Mouse (Mus musculus) MEL (cell line): ENCODE results near the gene Axl. TPM values are rescaled to one million over a fixed set of nuclear protein-coding genes. Genes with fewer than 3 reads are reported as not detected.

Experiments
- DNase-seq: peaks from one replicate; pipeline ENCODE4 v3.0.0; 2011; ENCODE audit warnings: low read depth, low spot score
- H3K27ac ChIP-seq: 2 replicates; pipeline ENCODE4 v1.5.1; 2012; ENCODE audit warnings: low read depth, mild to moderate bottlenecking, control low read depth, low read length, moderate library complexity; ENCODE audit not compliant: control insufficient read depth
- H3K27me3 ChIP-seq, 2 experiments: fragments of 150-350 bp in 1 of 2; sonication (generic) in 1 of 2; 2 replicates each; pipeline ENCODE4 v1.6.1; 2012; ENCODE audit warnings: low read length in 2 of 2, mild to moderate bottlenecking in 2 of 2, improper control_type of control experiment in 1 of 2, moderate library complexity in 1 of 2; ENCODE audit not compliant: insufficient read depth in 2 of 2, control insufficient read depth in 1 of 2
- H3K36me3 ChIP-seq, 2 experiments: 2 replicates each; pipeline ENCODE4 v1.6.1; 2012 to 2014; ENCODE audit warnings: low read length in 2 of 2, improper control_type of control experiment in 1 of 2, inconsistent platforms in 1 of 2, mild to moderate bottlenecking in 1 of 2; ENCODE audit not compliant: insufficient read depth in 2 of 2, control insufficient read depth in 1 of 2
- H3K4me1 ChIP-seq, 2 experiments: fragments of 150-350 bp in 1 of 2; sonication (generic) in 1 of 2; 2 replicates each; pipeline ENCODE4 v1.6.1; 2012; ENCODE audit warnings: low read length in 2 of 2, improper control_type of control experiment in 1 of 2, mild to moderate bottlenecking in 1 of 2; ENCODE audit not compliant: insufficient read depth in 2 of 2, control insufficient read depth in 1 of 2
- H3K4me3 ChIP-seq, 2 experiments: fragments of 150-350 bp in 1 of 2; sonication (generic) in 1 of 2; 2 replicates each; pipeline ENCODE4 v1.5.1; 2012; ENCODE audit warnings: low read depth in 2 of 2, low read length in 2 of 2, mild to moderate bottlenecking in 2 of 2, moderate library complexity in 2 of 2, control low read depth in 1 of 2, improper control_type of control experiment in 1 of 2; ENCODE audit not compliant: control insufficient read depth in 1 of 2, insufficient read depth in 1 of 2
- H3K79me2 ChIP-seq: 2 replicates; pipeline ENCODE4 v1.6.1; 2012; ENCODE audit warnings: mild to moderate bottlenecking, low read length, moderate library complexity; ENCODE audit not compliant: control insufficient read depth, poor library complexity, insufficient read depth
- H3K9ac ChIP-seq: 2 replicates; pipeline ENCODE4 v1.6.1; 2012; ENCODE audit warnings: low read depth, mild to moderate bottlenecking, control low read depth, low read length, moderate library complexity; ENCODE audit not compliant: control insufficient read depth, poor library complexity, severe bottlenecking
- H3K9me3 ChIP-seq: fragments of 150-350 bp; sonication (generic); replicated peaks from 2 replicates; pipeline ENCODE4 v1.6.1; 2012; ENCODE audit warnings: mild to moderate bottlenecking, low read length, improper control_type of control experiment, moderate library complexity; ENCODE audit not compliant: insufficient read depth
- BHLHE40 ChIP-seq: IDR thresholded peaks from 2 replicates; pipeline ENCODE4 v1.6.1; 2012; ENCODE audit warnings: low read depth, mild to moderate bottlenecking, inconsistent platforms, low read length, improper control_type of control experiment, borderline replicate concordance
- CHD1 ChIP-seq: IDR thresholded peaks from 2 replicates; pipeline ENCODE4 v1.6.1; 2012; ENCODE audit warnings: low read depth, mild to moderate bottlenecking, inconsistent platforms, low read length, improper control_type of control experiment
- CTCF ChIP-seq, 3 experiments: IDR thresholded peaks in 2 of 3; conservative IDR thresholded peaks in 1 of 3; 2 replicates each; pipeline ENCODE4 v1.5.1; 2011 to 2012; ENCODE audit warnings: low read length in 3 of 3, low read depth in 2 of 3, mild to moderate bottlenecking in 2 of 3, improper control_type of control experiment in 1 of 3, inconsistent platforms in 1 of 3, mixed read lengths in 1 of 3, moderate library complexity in 1 of 3; ENCODE audit not compliant: control insufficient read depth in 1 of 3, insufficient read depth in 1 of 3, poor library complexity in 1 of 3, severe bottlenecking in 1 of 3
- E2F4 ChIP-seq: IDR thresholded peaks from 2 replicates; pipeline ENCODE4 v1.6.1; 2011; ENCODE audit warnings: low read depth, low read length, improper control_type of control experiment, borderline replicate concordance
- EP300 ChIP-seq, 2 experiments: IDR thresholded peaks; 2 replicates each; pipeline ENCODE4 v1.6.1; 2011; ENCODE audit warnings: improper control_type of control experiment in 2 of 2, low read length in 2 of 2, low read depth in 1 of 2, mild to moderate bottlenecking in 1 of 2
- ETS1 ChIP-seq: IDR thresholded peaks from 2 replicates; pipeline ENCODE4 v1.6.1; 2012; ENCODE audit warnings: low read depth, mild to moderate bottlenecking, inconsistent platforms, low read length, improper control_type of control experiment, moderate library complexity
- GABPA ChIP-seq: IDR thresholded peaks from 2 replicates; pipeline ENCODE4 v1.6.1; 2012; ENCODE audit warnings: low read depth, mild to moderate bottlenecking, inconsistent platforms, low read length, improper control_type of control experiment, moderate library complexity
- HCFC1 ChIP-seq: IDR thresholded peaks from 2 replicates; pipeline ENCODE4 v1.6.1; 2012; ENCODE audit warnings: low read depth, mild to moderate bottlenecking, inconsistent platforms, low read length, improper control_type of control experiment, moderate library complexity
- JUND ChIP-seq: IDR thresholded peaks from 2 replicates; pipeline ENCODE4 v1.6.1; 2011; ENCODE audit warnings: low read depth, mild to moderate bottlenecking, improper control_type of control experiment, low read length
- MAX ChIP-seq: IDR thresholded peaks from 2 replicates; pipeline ENCODE4 v1.6.1; 2011; ENCODE audit warnings: low read length, improper control_type of control experiment
- MAZ ChIP-seq: IDR thresholded peaks from 2 replicates; pipeline ENCODE4 v1.6.1; 2012; ENCODE audit warnings: low read depth, mild to moderate bottlenecking, inconsistent platforms, low read length, improper control_type of control experiment
- MEF2A ChIP-seq: IDR thresholded peaks from 2 replicates; pipeline ENCODE4 v1.6.1; 2014; ENCODE audit warnings: low read depth, mild to moderate bottlenecking, inconsistent platforms, low read length, improper control_type of control experiment; ENCODE audit not compliant: poor library complexity, insufficient replicate concordance, severe bottlenecking; ENCODE audit errors: extremely low read depth
- MXI1 ChIP-seq: IDR thresholded peaks from 2 replicates; pipeline ENCODE4 v1.6.1; 2011; ENCODE audit warnings: mild to moderate bottlenecking, low read depth, low read length, improper control_type of control experiment
- MYB ChIP-seq: IDR thresholded peaks from 2 replicates; pipeline ENCODE4 v1.6.1; 2011; ENCODE audit warnings: mild to moderate bottlenecking, low read depth, low read length, improper control_type of control experiment
- NELFE ChIP-seq: IDR thresholded peaks from 2 replicates; pipeline ENCODE4 v1.6.1; 2011; ENCODE audit warnings: low read depth, low read length, improper control_type of control experiment
- NRF1 ChIP-seq: IDR thresholded peaks from 2 replicates; pipeline ENCODE4 v1.6.1; 2014; ENCODE audit warnings: low read depth, mild to moderate bottlenecking, inconsistent platforms, low read length, improper control_type of control experiment, moderate library complexity; ENCODE audit not compliant: poor library complexity, insufficient read depth, severe bottlenecking
- POLR2A ChIP-seq, 2 experiments: IDR thresholded peaks; 2 replicates each; pipeline ENCODE4 v1.6.1; 2011 to 2012; ENCODE audit warnings: low read length in 2 of 2, mild to moderate bottlenecking in 2 of 2, control low read depth in 1 of 2, improper control_type of control experiment in 1 of 2, low read depth in 1 of 2, moderate library complexity in 1 of 2; ENCODE audit not compliant: control insufficient read depth in 1 of 2, insufficient read depth in 1 of 2, poor library complexity in 1 of 2
- POLR2AphosphoS2 ChIP-seq: IDR thresholded peaks from 2 replicates; pipeline ENCODE4 v1.6.1; 2011; ENCODE audit warnings: low read length, improper control_type of control experiment
- SIN3A ChIP-seq: IDR thresholded peaks from 2 replicates; pipeline ENCODE4 v1.6.1; 2012; ENCODE audit warnings: low read length, improper control_type of control experiment, inconsistent platforms
- SMC3 ChIP-seq: IDR thresholded peaks from 2 replicates; pipeline ENCODE4 v1.6.1; 2011; ENCODE audit warnings: low read depth, low read length, improper control_type of control experiment
- TAL1 ChIP-seq: IDR thresholded peaks from 2 replicates; pipeline ENCODE4 v1.6.1; 2012; ENCODE audit warnings: mild to moderate bottlenecking, inconsistent platforms, low read length, moderate library complexity, mixed read lengths
- TBP ChIP-seq: IDR thresholded peaks from 2 replicates; pipeline ENCODE4 v1.8.0; 2011; ENCODE audit warnings: low read depth, low read length, improper control_type of control experiment
- USF1 ChIP-seq: IDR thresholded peaks from 2 replicates; pipeline ENCODE4 v1.6.1; 2014; ENCODE audit warnings: low read depth, mild to moderate bottlenecking, inconsistent platforms, low read length, improper control_type of control experiment, moderate library complexity
- ZKSCAN1 ChIP-seq: IDR thresholded peaks from 2 replicates; pipeline ENCODE4 v1.6.1; 2012; ENCODE audit warnings: low read depth, mild to moderate bottlenecking, inconsistent platforms, low read length, improper control_type of control experiment, moderate library complexity
- ZMIZ1 ChIP-seq: IDR thresholded peaks from 2 replicates; pipeline ENCODE4 v1.6.1; 2012; ENCODE audit warnings: low read depth, mild to moderate bottlenecking, inconsistent platforms, low read length, improper control_type of control experiment, moderate library complexity
- ZNF384 ChIP-seq: IDR thresholded peaks from 2 replicates; pipeline ENCODE4 v1.6.1; 2012; ENCODE audit warnings: low read depth, mild to moderate bottlenecking, inconsistent platforms, low read length, improper control_type of control experiment
- polyA plus RNA-seq, 2 experiments: library from polyadenylated mRNA; stranded (reverse) in 1 of 2; unstranded in 1 of 2; fragments of >175 nt in 1 of 2; fragments of >200 nt in 1 of 2; gene quantifications; 2 replicates each; pipeline versions ENCODE4 v1.2.1 to v1.2.4; 2012; ENCODE audit warnings: low replicate concordance in 2 of 2, low read depth in 1 of 2; ENCODE audit not compliant: insufficient read length in 2 of 2, insufficient read depth in 1 of 2, missing spikeins in 1 of 2
- total RNA-seq: library from RNA; depleted of rRNA; stranded (reverse); fragments of 300-350 nt; gene quantifications from 2 replicates; pipeline ENCODE4 v1.2.3, GENCODE M21; 2012

The Axl gene
- total and polyA plus RNA-seq, 3 experiments = 0.19 TPM; not detected in 2

DNA sequence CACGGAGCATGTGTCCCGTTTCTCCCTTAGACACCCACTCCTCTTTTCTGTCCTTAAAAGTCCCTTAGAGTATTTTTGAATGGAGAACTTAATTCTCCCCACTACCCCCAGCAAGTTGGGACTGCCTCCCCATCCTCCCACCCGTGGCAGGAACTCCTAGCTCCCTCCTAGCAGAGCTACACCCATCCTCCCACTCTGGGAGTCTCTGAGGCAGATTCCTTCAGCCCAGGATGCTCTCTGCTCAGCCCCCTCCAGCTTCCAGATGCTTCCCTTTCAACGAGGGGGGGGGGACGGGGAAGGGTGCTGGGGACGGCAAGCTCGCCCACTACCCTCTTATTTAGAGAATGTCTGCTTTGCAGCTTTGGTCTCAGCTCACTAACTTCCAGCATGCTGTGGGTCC is 27.1 kb upstream of the Axl start:
- no peak for TF ChIP-seq HCFC1
- Histone ChIP-seq H3K27ac (no peak overlapping the region), H3K9ac (no peak overlapping the region)

DNA sequence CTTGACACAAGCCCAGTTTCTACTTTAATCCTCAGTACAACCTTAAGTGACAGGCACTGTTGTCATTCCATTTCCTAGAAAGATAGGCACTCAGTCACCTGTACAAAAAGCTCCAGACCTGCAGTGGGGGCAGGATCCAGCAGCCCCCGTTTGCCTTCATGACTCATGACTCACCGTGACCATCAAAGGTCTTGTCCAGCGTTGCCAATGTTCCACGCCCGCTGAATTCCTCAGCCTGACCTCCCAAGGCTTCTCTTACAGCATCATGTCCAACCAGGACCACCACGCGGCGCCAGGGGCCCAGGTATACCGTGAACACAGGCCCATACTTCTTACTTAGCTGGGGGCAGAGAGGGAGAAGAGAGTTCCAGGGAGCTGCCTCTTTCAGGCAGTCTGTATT is 26.2 kb upstream of the Axl start:
- H3K36me3 ChIP-seq = no peaks in the 10 kb centered on the region

More for the DNA sequence above, 27.1 kb upstream of the Axl start:
- Histone ChIP-seq H3K9me3 (no peaks in the 10 kb centered on the region), H3K79me2 (no peaks in the 10 kb centered on the region), H3K4me3 (no peak overlapping the region), H3K27me3 (no peaks in the 10 kb centered on the region), H3K36me3 (no peaks in the 10 kb centered on the region), H3K4me1 (no peaks in the 10 kb centered on the region)
- DNase-seq = no peak

DNA sequence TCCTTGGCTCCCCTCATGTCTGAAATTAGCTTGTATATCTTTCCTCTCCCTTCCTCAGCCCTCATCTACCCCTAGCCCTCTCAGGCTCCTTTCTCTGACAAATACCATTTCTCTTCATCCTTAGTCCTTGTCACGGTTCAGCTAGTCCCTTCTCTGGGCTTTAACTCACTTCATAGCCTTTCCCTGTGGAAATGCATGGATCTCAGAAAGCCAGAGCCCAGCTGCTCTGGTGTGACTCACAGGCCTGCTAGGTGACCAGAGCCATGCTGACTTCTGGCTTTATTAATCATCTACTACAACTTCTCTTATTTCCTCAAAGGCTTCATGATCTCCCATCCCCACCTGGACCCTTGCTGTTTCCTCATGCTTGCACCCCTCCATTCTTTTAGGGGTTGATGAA is 23.7 kb upstream of the Axl start:
- Histone ChIP-seq H3K9ac (no peak overlapping the region), H3K36me3 (no peaks in the 10 kb centered on the region), H3K4me3 (no peak overlapping the region), H3K9me3 (no peaks in the 10 kb centered on the region), H3K4me1 (no peaks in the 10 kb centered on the region), H3K27me3 (no peaks in the 10 kb centered on the region), H3K79me2 (no peaks in the 10 kb centered on the region), H3K27ac (no peak overlapping the region)
- TF ChIP-seq EP300 (IDR thresholded peaks at IDR 0.05; ENCODE audit: low read depth in 1 of 2, low read length in 2 of 2) = no peak
- TF ChIP-seq NELFE = no peak
- TF ChIP-seq MEF2A = no peak
- TF ChIP-seq SMC3 = no peak
- no peak for TF ChIP-seq MAX
- no peak for TF ChIP-seq MYB
- TF ChIP-seq ETS1 = no peak
- no peak for TF ChIP-seq MXI1
- TF ChIP-seq CTCF (IDR thresholded peaks at IDR 0.05 in 2 of 3, conservative IDR thresholded peaks at IDR 0.05 in 1 of 3; ENCODE audit: control insufficient read depth in 1 of 3, insufficient read depth in 1 of 3, low read depth in 2 of 3, low read length in 3 of 3, poor library complexity in 1 of 3, severe bottlenecking in 1 of 3) = no peak
- TF ChIP-seq POLR2AphosphoS2 = no peak
- no peak for TF ChIP-seq HCFC1
- no peak for TF ChIP-seq NRF1
- TF ChIP-seq GABPA = no peak
- TF ChIP-seq JUND = no peak
- no peak for TF ChIP-seq ZKSCAN1
- no peak for TF ChIP-seq SIN3A
- TF ChIP-seq MAZ = no peak
- TF ChIP-seq ZMIZ1 = no peak
- no peak for TF ChIP-seq BHLHE40
- DNase-seq = no peak

More for the DNA sequence above, 26.2 kb upstream of the Axl start:
- Histone ChIP-seq H3K9ac (no peak overlapping the region), H3K9me3 (no peaks in the 10 kb centered on the region), H3K79me2 (no peaks in the 10 kb centered on the region), H3K4me3 (no peak overlapping the region), H3K27ac (no peak overlapping the region), H3K27me3 (no peaks in the 10 kb centered on the region), H3K4me1 (no peaks in the 10 kb centered on the region)
- TF ChIP-seq ZNF384 (no peak), MYB (no peak), ZMIZ1 (no peak), USF1 (no peak), TAL1 (no peak), JUND (no peak), SIN3A (no peak), CHD1 (no peak), POLR2A (IDR thresholded peaks at IDR 0.05; ENCODE audit: control insufficient read depth in 1 of 2, insufficient read depth in 1 of 2, low read depth in 1 of 2, low read length in 2 of 2, poor library complexity in 1 of 2) (no peak), TBP (no peak), MXI1 (no peak), E2F4 (no peak), SMC3 (no peak)
- no peak for DNase-seq
